Mouse (Mus musculus) thymus, adult 2 months (tissue): Measurements from ENCODE around the gene 5730409E04Rik.

Experiments used
- CTCF ChIP-seq: fragments of 200-500 bp; IDR thresholded peaks from 2 replicates; pipeline ENCODE4 v1.5.1; 2012; ENCODE audit warnings: mild to moderate bottlenecking, control low read depth, low read length, moderate library complexity, borderline replicate concordance; ENCODE audit not compliant: control insufficient read depth, poor library complexity, insufficient read depth; ENCODE audit errors: extremely low read depth
- POLR2A ChIP-seq: fragments of 200-500 bp; IDR thresholded peaks from 2 replicates; pipeline ENCODE4 v1.6.1; 2012; ENCODE audit warnings: mild to moderate bottlenecking, low read length, control low read depth, moderate library complexity; ENCODE audit not compliant: control insufficient read depth, poor library complexity, insufficient read depth; ENCODE audit errors: extremely low read depth

- TF ChIP-seq POLR2A (no peak), CTCF (no peak)
Measured at GRCm38 (mm10) chr4:126637446-126637845, 27.8 kb downstream of the 5730409E04Rik start.
